Mouse (Mus musculus) kidney, embryonic 16.5 days (tissue): ENCODE results near the gene Zfp777. TPM values are rescaled to one million over a fixed set of nuclear protein-coding genes. Genes with fewer than 3 reads are reported as not detected.

ENCODE experiments used
- ATAC-seq: fragments of 200-750 bp; cut with Nextera tagmentation; 2 replicates; pipeline ENCODE4 v1.8.0; 2017; ENCODE audit warnings: moderate TSS enrichment; ENCODE audit not compliant: low FRiP score, low TSS enrichment
- H3K27ac ChIP-seq: fragments of 300-500 bp; sonication (generic); 2 replicates; pipeline ENCODE4 v1.5.1; 2014; ENCODE audit warnings: low read length
- H3K27me3 ChIP-seq: fragments of 300-500 bp; sonication (generic); 2 replicates; pipeline ENCODE4 v1.6.1; 2014; ENCODE audit warnings: low read length, control low read depth, mixed read lengths; ENCODE audit not compliant: insufficient read depth
- H3K36me3 ChIP-seq: fragments of 300-500 bp; sonication (generic); 2 replicates; pipeline ENCODE4 v1.6.1; 2014; ENCODE audit warnings: low read length, control low read depth, mixed read lengths; ENCODE audit not compliant: insufficient read depth
- H3K4me1 ChIP-seq: fragments of 300-500 bp; sonication (generic); 2 replicates; pipeline ENCODE4 v1.6.1; 2014; ENCODE audit warnings: low read length, control low read depth, mixed read lengths; ENCODE audit not compliant: insufficient read depth
- H3K4me2 ChIP-seq: fragments of 300-500 bp; sonication (generic); replicated peaks from 2 replicates; pipeline ENCODE4 v1.6.1; 2014; ENCODE audit warnings: low read depth, low read length
- H3K4me3 ChIP-seq: fragments of 300-500 bp; sonication (generic); 2 replicates; pipeline ENCODE4 v1.5.1; 2014; ENCODE audit warnings: mild to moderate bottlenecking, low read length
- H3K9ac ChIP-seq: fragments of 300-500 bp; sonication (generic); replicated peaks from 2 replicates; pipeline ENCODE4 v1.6.1; 2014; ENCODE audit warnings: low read length
- H3K9me3 ChIP-seq: fragments of 300-500 bp; sonication (generic); 2 replicates; pipeline ENCODE4 v1.6.1; 2016; ENCODE audit warnings: low read length, control low read depth
- WGBS: fragments of 180-500 bp; shearing (Covaris S2); extraction: QIAGEN DNeasy Blood & Tissue Kit; methylation state at CpG from one replicate; pipeline ENCODE4 v1.1.7; 2014; 5-methylcytosine and 5-hydroxymethylcytosine counted together
- polyA plus RNA-seq: library from polyadenylated mRNA; unstranded; fragments of >200 nt; fragmentation: Nextera tagmentation; extraction: Ambion mirVana; gene quantifications from 2 replicates; pipeline ENCODE4 v1.2.1, GENCODE M21; 2015

Zfp777 gene
- 7.9 and 9.0 TPM in 2 replicates for polyA plus RNA-seq

GRCm38 (mm10) chr6:48048426-48049272 lies at the start of gene Zfp777:
Zfp777 (minus strand) TSS chr6:48048911.
- WGBS = under 1% methylated on average over 70 of the region's 82 CpGs
- Histone ChIP-seq H3K4me1 (peaks cover 17% of the 10 kb centered on the region), H3K27ac (peak within 1 kb of the TSS; percentile 93), H3K27me3 (no peaks in the 10 kb centered on the region), H3K36me3 (peaks cover 13% of the 10 kb centered on the region), H3K4me3 (peak within 1 kb of the TSS; percentile 64), H3K4me2 (peak within 1 kb of the TSS; percentile 65), H3K9ac (peak within 1 kb of the TSS; percentile 91), H3K9me3 (no peaks in the 10 kb centered on the region)
- ATAC-seq = peak; percentile 94

DNA sequence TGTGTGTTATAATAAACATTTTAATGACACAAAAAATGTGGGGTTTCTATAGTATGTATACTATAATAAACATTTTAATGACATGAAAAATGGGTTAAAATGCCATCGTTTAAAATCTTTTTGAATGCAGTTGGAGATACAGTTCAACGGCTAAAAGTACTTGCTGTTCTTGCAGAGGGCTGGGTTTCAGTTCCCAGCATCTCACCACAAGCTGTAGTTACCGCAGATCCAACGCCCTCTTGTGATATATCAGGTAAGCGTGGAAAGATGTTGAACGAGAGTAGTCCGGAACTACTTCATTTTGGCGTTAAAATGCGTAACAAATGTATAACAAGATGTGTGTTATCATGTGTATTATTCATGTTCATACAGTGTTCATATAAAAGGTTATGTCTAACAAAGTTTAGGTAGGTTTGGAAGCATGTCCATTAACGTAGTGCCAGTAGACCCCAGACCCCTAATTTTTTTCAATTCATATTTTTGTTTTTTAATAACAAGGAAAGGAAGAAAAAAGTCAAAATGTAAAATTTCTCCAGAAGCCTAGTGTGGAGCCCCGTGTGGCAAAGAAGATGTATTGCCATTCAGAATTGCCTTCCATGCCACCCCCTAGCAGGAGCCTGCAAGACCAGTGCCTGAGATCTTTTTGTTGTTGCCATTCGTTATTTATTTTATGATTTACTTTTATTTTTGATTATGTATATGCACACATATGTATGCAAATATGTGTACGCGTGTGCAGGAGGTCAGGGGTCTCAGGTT lies 38.4 kb upstream of the Zfp777 start:
- no peak for ATAC-seq
- H3K27me3 ChIP-seq = no peaks in the 10 kb centered on the region
- H3K4me1 ChIP-seq = peaks cover 8% of the 10 kb centered on the region; the same call in 1 of the 2 replicates

DNA sequence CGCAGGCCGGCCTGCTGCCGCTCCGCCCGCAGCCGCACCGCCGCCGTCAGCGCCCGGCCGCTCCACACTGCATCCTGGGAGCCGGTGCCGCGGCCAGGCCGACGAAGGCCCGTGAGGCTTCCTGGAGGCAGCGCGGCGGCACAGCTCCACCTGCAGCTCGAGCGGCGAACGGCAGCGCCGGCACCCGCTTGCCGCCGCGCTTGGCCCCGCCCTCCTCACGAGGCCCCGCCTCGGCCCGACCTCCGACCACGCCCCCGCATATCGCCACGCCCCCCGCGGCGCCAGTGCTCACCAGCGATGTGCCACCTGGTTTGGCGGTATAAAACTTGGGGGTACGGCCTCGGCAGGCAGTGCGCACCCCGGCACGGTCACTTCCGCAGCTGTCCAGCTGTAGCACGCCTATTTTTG lies 37.8 kb upstream of the Zfp777 start, which contains the start of gene Zfp746:
Gene Zfp746 (minus strand): TSS at position 123 of the 408 bp plus-strand sequence.
- ATAC-seq = peak; percentile 94
- H3K27me3 ChIP-seq = no peaks in the 10 kb centered on the region
- WGBS = under 1% methylated on average over 52 of the region's 53 CpGs
- peaks cover 24% of the 10 kb centered on the region for H3K36me3 ChIP-seq
- peak within 1 kb of the TSS; percentile 87 for H3K4me3 ChIP-seq
- H3K9ac ChIP-seq = peak within 1 kb of the TSS; percentile 98
- H3K27ac ChIP-seq = peak within 1 kb of the TSS; percentile 90
- no peaks in the 10 kb centered on the region for H3K9me3 ChIP-seq
- peaks cover 8% of the 10 kb centered on the region; the same call in 1 of the 2 replicates for H3K4me1 ChIP-seq
- H3K4me2 ChIP-seq = peak within 1 kb of the TSS; percentile 65

More for the DNA sequence above, 38.4 kb upstream of the Zfp777 start:
- 44% methylated on average over 14 of the region's 14 CpGs for WGBS
- H3K4me3 ChIP-seq = peak overlapping the region; percentile 87
- peaks cover 17% of the 10 kb centered on the region for H3K36me3 ChIP-seq
- H3K9ac ChIP-seq = no peak overlapping the region
- H3K9me3 ChIP-seq = no peaks in the 10 kb centered on the region
- peak overlapping the region; percentile 65 for H3K4me2 ChIP-seq
- H3K27ac ChIP-seq = no peak overlapping the region

DNA sequence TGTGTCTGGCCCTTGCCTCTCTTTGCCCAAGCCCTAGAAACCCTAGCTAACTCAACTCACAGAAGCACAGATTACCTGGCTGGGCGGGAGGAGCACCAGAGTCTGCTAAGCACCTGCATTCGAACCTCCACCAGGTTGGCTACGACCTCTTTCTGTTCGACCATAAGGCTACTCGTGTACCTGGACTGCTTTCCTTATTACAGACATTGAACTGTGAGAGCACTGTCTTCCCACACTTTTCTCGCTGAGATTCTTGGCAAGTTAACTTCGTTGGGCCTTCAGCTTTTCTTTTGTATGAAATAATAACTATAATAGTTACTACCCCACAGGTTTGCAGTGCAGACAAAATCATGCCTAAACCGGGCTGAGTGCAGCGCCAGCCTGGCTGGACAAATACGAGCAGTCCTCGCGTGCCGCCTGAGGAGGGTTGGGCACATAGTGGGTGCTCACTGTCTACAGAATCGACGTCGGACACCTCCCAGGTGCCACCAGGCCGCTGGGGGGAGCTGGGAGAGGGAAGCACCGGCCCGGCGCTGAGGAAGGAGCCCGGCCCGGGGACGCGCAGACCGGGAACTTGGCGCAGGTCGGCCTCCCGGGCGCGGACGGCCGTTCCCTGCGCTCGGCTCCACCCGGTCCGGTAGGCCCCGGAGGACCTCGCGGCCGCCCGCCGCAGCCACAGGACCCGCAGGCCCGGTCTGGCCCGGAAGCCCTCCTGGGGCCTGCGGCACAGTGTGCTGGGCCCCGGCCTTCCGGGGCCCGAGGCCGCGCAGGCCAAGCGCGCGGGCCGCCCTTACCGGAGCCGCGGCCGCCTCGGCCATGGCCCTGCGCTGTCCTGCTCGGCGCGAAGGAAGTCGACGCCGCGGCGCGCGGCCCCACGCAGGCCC lies 37.1 kb upstream of the Zfp777 start:
- H3K9me3 ChIP-seq = no peaks in the 10 kb centered on the region
- 2% methylated on average over 69 of the region's 72 CpGs for WGBS

DNA sequence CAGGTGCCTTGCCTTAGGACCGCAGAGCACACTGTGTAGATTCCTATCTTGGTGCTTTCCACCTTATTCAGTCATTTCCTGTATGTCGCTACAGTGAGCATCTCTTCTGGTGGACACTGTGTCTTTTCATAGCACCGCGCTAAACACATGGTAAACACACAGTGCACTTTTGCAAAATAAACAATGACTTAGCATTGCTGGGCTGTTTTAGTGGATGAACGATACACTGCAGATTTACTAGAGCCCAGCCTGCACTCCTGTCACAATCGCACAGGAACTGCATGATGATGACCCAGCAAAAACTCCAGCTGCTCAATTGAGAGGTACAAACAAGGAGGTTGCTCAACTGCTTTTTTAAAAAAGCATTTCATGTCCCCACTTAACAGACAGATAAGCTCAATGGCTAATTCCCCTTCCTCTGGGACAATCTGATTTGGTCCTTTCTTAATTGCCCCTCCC lies 35.1 kb upstream of the Zfp777 start:
- H3K4me1 ChIP-seq = peaks cover 8% of the 10 kb centered on the region; the same call in 1 of the 2 replicates
- H3K36me3 ChIP-seq = peaks cover 49% of the 10 kb centered on the region
- H3K4me3 ChIP-seq = no peak overlapping the region
- H3K9ac ChIP-seq = no peak overlapping the region
- WGBS = 89% methylated on average over 6 of the region's 6 CpGs
- H3K27me3 ChIP-seq = no peaks in the 10 kb centered on the region
- H3K9me3 ChIP-seq = no peaks in the 10 kb centered on the region
- ATAC-seq = no peak
- no peak overlapping the region for H3K27ac ChIP-seq
- H3K4me2 ChIP-seq = no peak overlapping the region

More for the DNA sequence above, 37.1 kb upstream of the Zfp777 start:
- peak overlapping the region; percentile 98 for H3K9ac ChIP-seq
- peak; percentile 93 for ATAC-seq
- peak overlapping the region; percentile 87 for H3K4me3 ChIP-seq
- peaks cover 8% of the 10 kb centered on the region; the same call in 1 of the 2 replicates for H3K4me1 ChIP-seq
- peaks cover 31% of the 10 kb centered on the region for H3K36me3 ChIP-seq
- H3K27ac ChIP-seq = peak overlapping the region; percentile 90
- no peaks in the 10 kb centered on the region for H3K27me3 ChIP-seq
- H3K4me2 ChIP-seq = peak overlapping the region; percentile 65

DNA sequence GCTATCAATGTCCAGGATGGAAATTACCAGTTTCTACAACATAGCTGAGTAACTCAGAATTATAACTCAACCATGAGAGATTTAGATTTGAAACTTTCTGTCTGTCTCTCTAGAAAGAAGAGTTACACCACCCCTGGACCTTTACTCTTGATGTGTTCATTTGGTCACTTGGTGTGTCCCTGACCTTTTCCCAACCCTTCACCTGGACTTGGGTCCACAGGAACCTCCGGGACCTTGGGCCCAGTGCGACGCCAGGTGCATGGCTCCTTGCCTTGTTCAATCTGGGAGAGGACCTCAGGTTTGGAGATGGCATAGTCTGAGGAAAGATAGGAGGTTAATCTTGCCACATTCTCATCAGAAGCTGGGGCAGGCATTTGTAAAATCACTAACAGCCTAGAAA lies 33.2 kb upstream of the Zfp777 start:
- no peak for ATAC-seq
- no peak overlapping the region for H3K4me2 ChIP-seq
- H3K9ac ChIP-seq = no peak overlapping the region
- 97% methylated on average over 3 of the region's 3 CpGs for WGBS
- peaks cover 8% of the 10 kb centered on the region; the same call in 1 of the 2 replicates for H3K4me1 ChIP-seq
- no peaks in the 10 kb centered on the region for H3K9me3 ChIP-seq
- H3K27ac ChIP-seq = no peak overlapping the region
- no peaks in the 10 kb centered on the region for H3K27me3 ChIP-seq
- H3K36me3 ChIP-seq = peaks cover 65% of the 10 kb centered on the region
- no peak overlapping the region for H3K4me3 ChIP-seq

GRCm38 (mm10) chr6:48081021-48081420 lies 32.3 kb upstream of the Zfp777 start:
- peaks cover 69% of the 10 kb centered on the region for H3K36me3 ChIP-seq
- WGBS = 94% methylated on average over 5 of the region's 5 CpGs
- H3K27me3 ChIP-seq = no peaks in the 10 kb centered on the region
- no peak overlapping the region for H3K9ac ChIP-seq
- H3K27ac ChIP-seq = no peak overlapping the region
- no peak overlapping the region for H3K4me3 ChIP-seq
- peaks cover 8% of the 10 kb centered on the region; the same call in 1 of the 2 replicates for H3K4me1 ChIP-seq
- H3K4me2 ChIP-seq = no peak overlapping the region
- no peak for ATAC-seq
- H3K9me3 ChIP-seq = no peaks in the 10 kb centered on the region

GRCm38 (mm10) chr6:48073316-48073715 lies 24.6 kb upstream of the Zfp777 start:
- 81% methylated on average over 5 of the region's 5 CpGs for WGBS
- no peak for ATAC-seq
- H3K4me1 ChIP-seq = no peaks in the 10 kb centered on the region
- H3K9me3 ChIP-seq = no peaks in the 10 kb centered on the region
- H3K4me2 ChIP-seq = no peak overlapping the region
- no peaks in the 10 kb centered on the region for H3K27me3 ChIP-seq
- H3K4me3 ChIP-seq = no peak overlapping the region
- no peak overlapping the region for H3K9ac ChIP-seq
- H3K36me3 ChIP-seq = peaks cover 42% of the 10 kb centered on the region
- no peak overlapping the region for H3K27ac ChIP-seq

DNA sequence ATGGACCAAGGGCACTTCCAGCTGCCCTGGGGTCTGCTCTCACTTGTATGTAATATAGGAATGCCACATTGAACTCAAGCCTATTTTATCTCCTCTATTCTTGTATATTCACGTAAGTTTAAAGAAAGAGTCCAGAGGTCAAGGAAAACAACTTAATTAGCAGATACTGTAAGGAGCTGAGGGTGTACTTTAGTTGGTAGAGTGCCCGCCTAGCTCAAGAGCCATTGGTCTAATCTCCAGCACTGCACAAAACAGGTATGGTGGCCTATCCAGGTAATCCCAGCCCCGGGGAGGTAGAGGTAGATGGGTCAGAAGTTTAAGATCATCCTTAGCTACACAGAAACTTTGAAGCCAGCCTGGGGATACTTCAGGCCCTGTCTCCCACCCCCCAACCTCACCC lies 18.8 kb upstream of the Zfp777 start:
- WGBS = 91% methylated on average over 3 of the region's 3 CpGs
- Histone ChIP-seq H3K9me3 (no peaks in the 10 kb centered on the region), H3K9ac (no peak overlapping the region), H3K27me3 (no peaks in the 10 kb centered on the region), H3K4me2 (no peak overlapping the region), H3K27ac (no peak overlapping the region), H3K36me3 (peaks cover 65% of the 10 kb centered on the region), H3K4me3 (no peak overlapping the region), H3K4me1 (no peaks in the 10 kb centered on the region)
- ATAC-seq = no peak
